Mouse (Mus musculus) kidney, adult 2 months (tissue): Measurements from ENCODE around the gene Ubr7. TPM values are rescaled to one million over a fixed set of nuclear protein-coding genes. Genes with fewer than 3 reads are reported as not detected.

ENCODE experiments used
- DNase-seq: peaks from one replicate; pipeline ENCODE4 v3.0.0; 2021
- H3K27ac ChIP-seq: fragments of 200-500 bp; 2 replicates; pipeline ENCODE4 v1.5.1; 2012; ENCODE audit warnings: low read depth, low read length, control low read depth, inconsistent platforms; ENCODE audit not compliant: insufficient read depth
- H3K27me3 ChIP-seq: fragments of 200-500 bp; replicated peaks from 2 replicates; pipeline ENCODE4 v1.6.1; 2012; ENCODE audit warnings: mild to moderate bottlenecking, moderate library complexity, low read length, inconsistent platforms; ENCODE audit not compliant: control insufficient read depth, insufficient read depth
- H3K36me3 ChIP-seq: fragments of 200-500 bp; 2 replicates; pipeline ENCODE4 v1.6.1; 2012; ENCODE audit warnings: mild to moderate bottlenecking, moderate library complexity, low read length, inconsistent platforms; ENCODE audit not compliant: control insufficient read depth, insufficient read depth
- H3K4me1 ChIP-seq: fragments of 200-500 bp; 2 replicates; pipeline ENCODE4 v1.6.1; 2011; ENCODE audit warnings: low read length; ENCODE audit not compliant: control insufficient read depth, insufficient read depth
- H3K4me3 ChIP-seq: fragments of 200-500 bp; 2 replicates; pipeline ENCODE4 v1.5.1; 2011; ENCODE audit warnings: mild to moderate bottlenecking, low read depth, low read length, control low read depth; ENCODE audit not compliant: insufficient read depth
- CTCF ChIP-seq: fragments of 200-500 bp; conservative IDR thresholded peaks from 2 replicates; pipeline ENCODE4 v1.5.1; 2011; ENCODE audit warnings: low read depth, mild to moderate bottlenecking, control low read depth, low read length, moderate library complexity, mixed read lengths; ENCODE audit not compliant: insufficient read depth, insufficient read length
- POLR2A ChIP-seq: fragments of 200-500 bp; IDR thresholded peaks from one replicate; pipeline ENCODE4 v1.6.1; 2011; ENCODE audit warnings: low read depth, low read length, control low read depth
- WGBS: fragments of 180-500 bp; shearing (Covaris S2); methylation state at CpG from one replicate; pipeline ENCODE4 v1.1.7; 2018; 5-methylcytosine and 5-hydroxymethylcytosine counted together
- polyA plus RNA-seq: library from polyadenylated mRNA; depleted of rRNA; stranded (reverse); fragments of >200 nt; gene quantifications from 2 replicates; pipeline ENCODE4 v1.2.3, GENCODE M21; 2012

Ubr7 gene
- polyA plus RNA-seq, 1 experiment = 14.8 TPM

- Histone ChIP-seq H3K4me3 (peak within 1 kb of the TSS; percentile 98), H3K27ac (peak within 1 kb of the TSS; percentile 91), H3K4me1 (peaks cover 8% of the 10 kb centered on the region), H3K27me3 (no peaks in the 10 kb centered on the region), H3K36me3 (no peaks in the 10 kb centered on the region)
- under 1% methylated on average over 63 of the region's 63 CpGs for WGBS
- peak; percentile 52 for TF ChIP-seq POLR2A
- TF ChIP-seq CTCF = no peak
- DNase-seq = peak; percentile 95
These were observed 13.9 kb upstream of the Ubr7 start, which contains the start of the genes Moap1 and Tmem251 for GRCm38 (mm10) chr12:102743589-102744574. TSS of gene Moap1 (minus strand) at chr12:102743661. TSS of gene Tmem251 (plus strand) at chr12:102743762.

- no peaks in the 10 kb centered on the region for H3K27me3 ChIP-seq
- H3K27ac ChIP-seq = no peak overlapping the region; the same call in none of the 2 replicates
- TF ChIP-seq POLR2A = no peak
- peaks cover 8% of the 10 kb centered on the region for H3K4me1 ChIP-seq
- H3K36me3 ChIP-seq = no peaks in the 10 kb centered on the region
- H3K4me3 ChIP-seq = no peak overlapping the region
- WGBS = 46% methylated on average over 6 of the region's 6 CpGs
- no peak for DNase-seq
These were observed 12.9 kb upstream of the Ubr7 start for GRCm38 (mm10) chr12:102744839-102745238.

- H3K36me3 ChIP-seq = no peaks in the 10 kb centered on the region
- DNase-seq = no peak
- no peak overlapping the region for H3K27ac ChIP-seq
- WGBS = 55% methylated on average over 3 of the region's 3 CpGs
- H3K27me3 ChIP-seq = no peaks in the 10 kb centered on the region
- H3K4me1 ChIP-seq = peaks cover 6% of the 10 kb centered on the region
- TF ChIP-seq CTCF (no peak), POLR2A (no peak)
- no peak overlapping the region for H3K4me3 ChIP-seq
These were observed 9.5 kb upstream of the Ubr7 start for GRCm38 (mm10) chr12:102748256-102748655.

GRCm38 (mm10) chr12:102756304-102756703, 1.5 kb upstream of the Ubr7 start:
- DNase-seq = no peak
- H3K4me1 ChIP-seq = peaks cover 5% of the 10 kb centered on the region
- H3K27ac ChIP-seq = no peak overlapping the region
- H3K4me3 ChIP-seq = no peak overlapping the region
- H3K36me3 ChIP-seq = no peaks in the 10 kb centered on the region
- 79% methylated on average over 7 of the region's 7 CpGs for WGBS
- H3K27me3 ChIP-seq = no peaks in the 10 kb centered on the region
- peak; percentile 26; the same call in 1 of the 2 replicates for TF ChIP-seq CTCF
- no peak for TF ChIP-seq POLR2A

GRCm38 (mm10) chr12:102757055-102757688, 595 bp upstream of the Ubr7 start:
- H3K27me3 ChIP-seq = no peaks in the 10 kb centered on the region
- peak overlapping the region; percentile 76 for H3K4me3 ChIP-seq
- no peak for TF ChIP-seq CTCF
- no peak for TF ChIP-seq POLR2A
- peaks cover 5% of the 10 kb centered on the region for H3K4me1 ChIP-seq
- no peaks in the 10 kb centered on the region for H3K36me3 ChIP-seq
- no peak for DNase-seq
- peak overlapping the region; percentile 64 for H3K27ac ChIP-seq
- 1% methylated on average over 46 of the region's 46 CpGs for WGBS

GRCm38 (mm10) chr12:102758403-102758756, 613 bp downstream of the Ubr7 start, which contains the start of gene Gm20604:
TSS of gene Gm20604 (minus strand) at chr12:102758672.
- no peak for TF ChIP-seq POLR2A
- TF ChIP-seq CTCF = no peak
- no peak for DNase-seq
- peak within 1 kb of the TSS; percentile 64 for H3K27ac ChIP-seq
- WGBS = 0% methylated on average over 10 of the region's 10 CpGs
- peaks cover 5% of the 10 kb centered on the region for H3K4me1 ChIP-seq
- H3K4me3 ChIP-seq = peak within 1 kb of the TSS; percentile 96
- no peaks in the 10 kb centered on the region; the same call in 1 of the 2 replicates for H3K36me3 ChIP-seq
- no peaks in the 10 kb centered on the region for H3K27me3 ChIP-seq

- TF ChIP-seq CTCF = no peak
- DNase-seq = peak; percentile 12
These were observed 1.2 kb downstream of the Ubr7 start for GRCm38 (mm10) chr12:102758936-102759335.

More at GRCm38 (mm10) chr12:102758936-102759335, 1.2 kb downstream of the Ubr7 start:
- Histone ChIP-seq H3K4me1 (peaks cover 5% of the 10 kb centered on the region), H3K27me3 (no peaks in the 10 kb centered on the region), H3K27ac (no peak overlapping the region), H3K4me3 (peak overlapping the region; percentile 96), H3K36me3 (no peaks in the 10 kb centered on the region; the same call in 1 of the 2 replicates)
- 4% methylated on average over 5 of the region's 5 CpGs for WGBS
